Mouse (Mus musculus): ENCODE measurements at regions not wholly inside any gene's neighbourhood (a gene's known extent, or its start where the extent isn't known, plus 50 kb on each side); places are given as distances from the start of the nearest gene placed in this dataset.
"Not testable (repeated sequence)": the region's sequence is repeated elsewhere in the genome, so short reads cannot be mapped to it uniquely, and the experiment has no call there.

- 83% methylated on average over 11 of the region's 11 CpGs for WGBS
- Histone ChIP-seq H3K4me1 (ENCODE audit: control insufficient read depth, insufficient read depth, low read length) (no peaks in the 10 kb centered on the region), H3K4me3 (replicated peaks; ENCODE audit: extremely low read depth, low read depth, low read length) (no peak overlapping the region)
- TF ChIP-seq POLR2A (IDR thresholded peaks at IDR 0.05; ENCODE audit: borderline replicate concordance, extremely low read depth, low read depth, low read length) = no peak
- TF ChIP-seq CTCF (IDR thresholded peaks at IDR 0.05; ENCODE audit: insufficient read depth, low read length) = no peak
- DNase-seq = no peak
Measured at GRCm38 (mm10) chr8:89956482-89957020, 391.6 kb downstream of the Tox3 start.

DNA sequence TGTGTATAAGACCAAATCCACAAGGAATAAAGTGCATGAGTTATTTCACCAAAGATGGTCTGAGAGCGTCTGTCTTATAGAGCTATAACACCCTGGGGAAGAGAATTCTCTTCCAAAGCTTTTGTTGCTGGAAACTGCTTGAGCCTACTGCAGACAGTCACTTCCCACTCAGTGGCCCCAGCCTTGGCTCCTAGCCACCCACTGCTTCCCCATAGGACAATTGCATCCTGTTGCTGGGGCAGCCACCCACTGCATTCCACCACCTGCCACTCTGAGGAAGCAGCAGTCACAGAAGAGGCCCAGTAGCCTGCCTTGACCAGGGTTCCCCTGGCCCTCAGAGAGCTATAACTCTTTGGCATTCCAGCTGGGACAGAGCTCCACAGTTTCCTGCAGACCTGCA, 409.3 kb downstream of the Tox3 start:
- TF ChIP-seq CTCF (IDR thresholded peaks at IDR 0.05; ENCODE audit: insufficient read depth, low read length) = no peak
- TF ChIP-seq POLR2A (IDR thresholded peaks at IDR 0.05; ENCODE audit: borderline replicate concordance, extremely low read depth, low read depth, low read length) = no peak
- H3K4me1 ChIP-seq (ENCODE audit: control insufficient read depth, insufficient read depth, low read length) = no peaks in the 10 kb centered on the region
- WGBS = 89% methylated on average over 1 of the region's 1 CpGs
- no peak overlapping the region for H3K4me3 ChIP-seq (replicated peaks; ENCODE audit: extremely low read depth, low read depth, low read length)
- DNase-seq = no peak

- WGBS = 84% methylated on average over 2 of the region's 2 CpGs
- no peak for TF ChIP-seq POLR2A (IDR thresholded peaks at IDR 0.05; ENCODE audit: borderline replicate concordance, extremely low read depth, low read depth, low read length)
- no peak for TF ChIP-seq CTCF (IDR thresholded peaks at IDR 0.05; ENCODE audit: insufficient read depth, low read length)
- DNase-seq = no peak
- H3K4me1 ChIP-seq (ENCODE audit: control insufficient read depth, insufficient read depth, low read length) = no peaks in the 10 kb centered on the region
- no peak overlapping the region for H3K4me3 ChIP-seq (replicated peaks; ENCODE audit: extremely low read depth, low read depth, low read length)
Measured at GRCm38 (mm10) chr8:89934521-89934920, 413.6 kb downstream of the Tox3 start.

DNA sequence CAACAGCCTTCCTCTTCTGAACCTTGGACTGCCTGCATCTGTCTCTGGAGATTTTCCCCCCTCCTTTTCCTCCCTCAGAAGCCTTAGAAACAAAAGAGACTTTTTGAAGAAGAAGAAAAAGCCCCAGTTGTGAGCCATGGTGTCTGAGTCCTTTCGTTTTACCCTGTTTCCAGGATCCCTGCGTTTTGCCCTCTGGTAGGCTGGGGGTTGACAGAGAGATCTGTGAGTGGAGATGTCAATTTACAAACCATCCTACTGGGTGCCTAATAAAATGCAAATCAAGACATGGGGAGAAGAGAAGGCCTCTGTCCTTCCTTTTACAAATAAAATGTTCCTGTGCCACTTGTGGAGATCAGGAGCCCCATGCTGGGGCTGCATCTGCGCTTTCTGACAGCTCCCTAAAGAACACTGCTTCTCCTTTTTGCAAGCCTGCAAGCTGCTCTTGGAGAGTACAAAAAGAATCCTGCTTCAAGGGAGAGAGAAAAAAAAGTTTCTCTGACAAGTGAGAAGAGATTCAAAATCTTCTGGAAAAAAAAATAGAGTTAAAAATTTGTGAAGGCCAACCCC, 421.4 kb downstream of the Tox3 start:
- no peak for DNase-seq
- Histone ChIP-seq H3K4me3 (replicated peaks; ENCODE audit: extremely low read depth, low read depth, low read length) (no peak overlapping the region), H3K4me1 (ENCODE audit: control insufficient read depth, insufficient read depth, low read length) (no peaks in the 10 kb centered on the region)
- 30% methylated on average over 3 of the region's 3 CpGs for WGBS
- TF ChIP-seq CTCF (IDR thresholded peaks at IDR 0.05; ENCODE audit: insufficient read depth, low read length) (no peak), POLR2A (IDR thresholded peaks at IDR 0.05; ENCODE audit: borderline replicate concordance, extremely low read depth, low read depth, low read length) (no peak)

DNA sequence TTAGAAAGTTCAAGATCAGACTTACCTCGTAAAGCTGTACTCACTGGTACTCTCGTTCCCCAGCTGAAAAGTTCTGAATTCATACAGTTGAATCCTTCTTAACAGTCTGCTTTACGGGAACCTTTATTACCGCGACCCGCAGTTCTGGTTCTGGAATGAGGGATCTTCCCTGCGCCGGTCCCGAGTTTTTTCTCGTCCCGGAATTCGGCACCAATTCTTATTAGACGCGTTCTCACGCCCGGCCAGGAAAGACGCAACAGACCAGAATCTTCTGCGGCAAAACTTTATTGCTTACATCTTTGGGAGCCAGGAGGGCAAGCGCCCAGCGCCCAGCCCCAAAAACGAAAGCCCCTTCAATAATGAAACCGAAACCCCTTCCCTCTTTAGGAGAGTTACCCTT, 423.4 kb downstream of the Tox3 start:
- not testable (repeated sequence) for H3K4me3 ChIP-seq (replicated peaks; ENCODE audit: extremely low read depth, low read depth, low read length); H3K4me1 ChIP-seq (ENCODE audit: control insufficient read depth, insufficient read depth, low read length)
- peak; percentile 2 for DNase-seq
- 97% methylated on average over 11 of the region's 22 CpGs for WGBS

GRCm38 (mm10) chr8:89914076-89914475, 434.1 kb downstream of the Tox3 start:
- no peaks in the 10 kb centered on the region for H3K4me1 ChIP-seq (ENCODE audit: control insufficient read depth, insufficient read depth, low read length)
- DNase-seq = no peak
- H3K4me3 ChIP-seq (replicated peaks; ENCODE audit: extremely low read depth, low read depth, low read length) = no peak overlapping the region
- TF ChIP-seq POLR2A (IDR thresholded peaks at IDR 0.05; ENCODE audit: borderline replicate concordance, extremely low read depth, low read depth, low read length) = no peak
- no peak for TF ChIP-seq CTCF (IDR thresholded peaks at IDR 0.05; ENCODE audit: insufficient read depth, low read length)
- 86% methylated on average over 6 of the region's 6 CpGs for WGBS

GRCm38 (mm10) chr8:89906200-89906599, 441.9 kb downstream of the Tox3 start:
- H3K4me3 ChIP-seq (replicated peaks; ENCODE audit: extremely low read depth, low read depth, low read length) = no peak overlapping the region
- no peaks in the 10 kb centered on the region for H3K4me1 ChIP-seq (ENCODE audit: control insufficient read depth, insufficient read depth, low read length)
- DNase-seq = no peak
- no peak for TF ChIP-seq CTCF (IDR thresholded peaks at IDR 0.05; ENCODE audit: insufficient read depth, low read length)
- TF ChIP-seq POLR2A (IDR thresholded peaks at IDR 0.05; ENCODE audit: borderline replicate concordance, extremely low read depth, low read depth, low read length) = no peak
- 78% methylated on average over 6 of the region's 6 CpGs for WGBS

DNA sequence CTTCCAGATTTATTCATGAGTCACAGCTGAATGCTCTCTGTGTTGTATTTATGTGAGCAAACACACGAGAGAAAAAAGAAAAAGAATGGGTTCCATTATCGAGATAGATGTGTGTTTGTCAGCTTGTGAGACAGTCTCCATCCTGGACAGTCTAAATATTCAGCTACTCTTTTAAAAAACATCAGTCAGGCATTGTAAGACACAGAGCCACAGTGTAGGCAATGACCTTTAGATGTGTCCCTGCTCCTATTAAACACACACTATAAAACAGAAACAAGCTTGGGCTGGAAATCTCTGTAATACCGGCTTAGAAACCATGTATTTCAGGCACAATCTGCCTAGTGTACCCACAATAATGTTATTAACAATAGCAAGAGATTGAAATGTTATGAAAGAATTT, 442.6 kb downstream of the Tox3 start:
- Histone ChIP-seq H3K4me1 (ENCODE audit: control insufficient read depth, insufficient read depth, low read length) (no peaks in the 10 kb centered on the region), H3K4me3 (replicated peaks; ENCODE audit: extremely low read depth, low read depth, low read length) (no peak overlapping the region)
- WGBS = 62% methylated on average over 3 of the region's 3 CpGs
- TF ChIP-seq POLR2A (IDR thresholded peaks at IDR 0.05; ENCODE audit: borderline replicate concordance, extremely low read depth, low read depth, low read length) (no peak), CTCF (IDR thresholded peaks at IDR 0.05; ENCODE audit: insufficient read depth, low read length) (no peak)
- no peak for DNase-seq

- Histone ChIP-seq H3K4me3 (replicated peaks; ENCODE audit: extremely low read depth, low read depth, low read length) (no peak overlapping the region), H3K4me1 (ENCODE audit: control insufficient read depth, insufficient read depth, low read length) (no peaks in the 10 kb centered on the region)
- WGBS = 78% methylated on average over 1 of the region's 1 CpGs
- TF ChIP-seq POLR2A (IDR thresholded peaks at IDR 0.05; ENCODE audit: borderline replicate concordance, extremely low read depth, low read depth, low read length) (no peak), CTCF (IDR thresholded peaks at IDR 0.05; ENCODE audit: insufficient read depth, low read length) (no peak)
- no peak for DNase-seq
Measured at GRCm38 (mm10) chr8:89903346-89903745, 444.8 kb downstream of the Tox3 start.

- TF ChIP-seq POLR2A (IDR thresholded peaks at IDR 0.05; ENCODE audit: borderline replicate concordance, extremely low read depth, low read depth, low read length) (no peak), CTCF (IDR thresholded peaks at IDR 0.05; ENCODE audit: insufficient read depth, low read length) (no peak)
- no peak for DNase-seq
- Histone ChIP-seq H3K4me1 (ENCODE audit: control insufficient read depth, insufficient read depth, low read length) (no peaks in the 10 kb centered on the region), H3K4me3 (replicated peaks; ENCODE audit: extremely low read depth, low read depth, low read length) (no peak overlapping the region)
- 78% methylated on average over 5 of the region's 5 CpGs for WGBS
Measured at GRCm38 (mm10) chr8:89872768-89873167, 475.4 kb downstream of the Tox3 start.

All from lung, adult 2 months (tissue).